Mouse (Mus musculus) kidney, postnatal 0 days (tissue): Measurements from ENCODE around the gene Stx8. TPM values are rescaled to one million over a fixed set of nuclear protein-coding genes. Genes with fewer than 3 reads are reported as not detected.
A peak's percentile ranks its signal among the peaks of the same experiment; 100 is the strongest.

Source experiments
- ATAC-seq: fragments of 200-750 bp; cut with Nextera tagmentation; replicated peaks from 2 replicates; pipeline ENCODE4 v1.8.0; 2017; ENCODE audit warnings: low read depth, moderate number of reproducible peaks, moderate TSS enrichment, moderate library complexity; ENCODE audit not compliant: low FRiP score
- DNase-seq: peaks from one replicate; pipeline ENCODE4 v3.0.0-alpha.2; 2016; ENCODE audit warnings: low spot score
- H3K27ac ChIP-seq: fragments of 300-500 bp; sonication (generic); 2 replicates; pipeline ENCODE4 v1.5.1; 2014; ENCODE audit warnings: mild to moderate bottlenecking
- H3K27me3 ChIP-seq: fragments of 300-500 bp; sonication (generic); 2 replicates; pipeline ENCODE4 v1.6.1; 2014; ENCODE audit warnings: low read length, mixed read lengths; ENCODE audit not compliant: insufficient read depth
- H3K36me3 ChIP-seq: fragments of 300-500 bp; sonication (generic); 2 replicates; pipeline ENCODE4 v1.6.1; 2014; ENCODE audit warnings: low read length, mixed read lengths; ENCODE audit not compliant: insufficient read depth
- H3K4me1 ChIP-seq: fragments of 300-500 bp; sonication (generic); replicated peaks from 2 replicates; pipeline ENCODE4 v1.6.1; 2014; ENCODE audit warnings: antibody characterized with exemption, low read length, mixed read lengths; ENCODE audit not compliant: insufficient read depth
- H3K4me2 ChIP-seq: fragments of 300-500 bp; sonication (generic); 2 replicates; pipeline ENCODE4 v1.6.1; 2014; ENCODE audit warnings: mild to moderate bottlenecking, low read length, moderate library complexity, mixed read lengths
- H3K4me3 ChIP-seq: fragments of 300-500 bp; sonication (generic); replicated peaks from 2 replicates; pipeline ENCODE4 v1.5.1; 2014; ENCODE audit warnings: low read depth, low read length
- H3K9ac ChIP-seq: fragments of 300-500 bp; sonication (generic); 2 replicates; pipeline ENCODE4 v1.6.1; 2014; ENCODE audit warnings: low read depth, low read length
- H3K9me3 ChIP-seq: fragments of 300-500 bp; sonication (generic); replicated peaks from 2 replicates; pipeline ENCODE4 v1.6.1; 2016; ENCODE audit warnings: low read length, inconsistent platforms, mixed read lengths
- CTCF ChIP-seq: IDR thresholded peaks from 2 replicates; pipeline ENCODE4 v1.5.1; 2016; ENCODE audit warnings: antibody characterized with exemption, low read depth, mild to moderate bottlenecking, moderate library complexity
- WGBS: fragments of 180-500 bp; shearing (Covaris S2); extraction: QIAGEN DNeasy Blood & Tissue Kit; methylation state at CpG from one replicate; pipeline ENCODE4 v1.1.7; 2014; 5-methylcytosine and 5-hydroxymethylcytosine counted together
- polyA plus RNA-seq: library from polyadenylated mRNA; unstranded; fragments of >200 nt; fragmentation: Nextera tagmentation; extraction: Ambion mirVana; gene quantifications from 2 replicates; pipeline ENCODE4 v1.2.1, GENCODE M21; 2015

The Stx8 gene
- polyA plus RNA-seq, 1 experiment from 2014 or later, result 84.5 TPM

- no peak overlapping the region for H3K27ac ChIP-seq
- H3K36me3 ChIP-seq, result no peaks in the 10 kb centered on the region
- DNase-seq, result no peak
- H3K4me3 ChIP-seq, result no peak overlapping the region
- H3K9ac ChIP-seq, result no peak overlapping the region
- TF ChIP-seq CTCF, result no peak
- H3K27me3 ChIP-seq, result no peaks in the 10 kb centered on the region
- no peaks in the 10 kb centered on the region for H3K9me3 ChIP-seq
- no peak overlapping the region for H3K4me2 ChIP-seq
- no peak for ATAC-seq
- WGBS, result 94% methylated on average over 10 of the region's 10 CpGs
- peaks cover 6% of the 10 kb centered on the region; the same call in 1 of the 2 replicates for H3K4me1 ChIP-seq
These were observed 152.1 kb downstream of the Stx8 start for GRCm38 (mm10) chr11:68117878-68118660.

- Histone ChIP-seq H3K9me3 (no peaks in the 10 kb centered on the region), H3K27me3 (no peaks in the 10 kb centered on the region), H3K4me3 (no peak overlapping the region), H3K9ac (no peak overlapping the region), H3K27ac (no peak overlapping the region), H3K4me1 (peaks cover 6% of the 10 kb centered on the region; the same call in 1 of the 2 replicates), H3K36me3 (no peaks in the 10 kb centered on the region), H3K4me2 (no peak overlapping the region)
- 71% methylated on average over 4 of the region's 4 CpGs for WGBS
- ATAC-seq (no peak), DNase-seq (no peak)
- no peak for TF ChIP-seq CTCF
These were observed 152.7 kb downstream of the Stx8 start for GRCm38 (mm10) chr11:68118679-68119078.

- no peaks in the 10 kb centered on the region for H3K9me3 ChIP-seq
- no peaks in the 10 kb centered on the region for H3K36me3 ChIP-seq
- H3K4me2 ChIP-seq, result no peak overlapping the region
- H3K4me3 ChIP-seq, result no peak overlapping the region
- ATAC-seq (no peak), DNase-seq (no peak)
- no peaks in the 10 kb centered on the region for H3K27me3 ChIP-seq
- H3K9ac ChIP-seq, result no peak overlapping the region
- H3K27ac ChIP-seq, result no peak overlapping the region
- peaks cover 6% of the 10 kb centered on the region; the same call in 1 of the 2 replicates for H3K4me1 ChIP-seq
- TF ChIP-seq CTCF, result no peak
- 76% methylated on average over 13 of the region's 13 CpGs for WGBS
These were observed 153.1 kb downstream of the Stx8 start for GRCm38 (mm10) chr11:68119136-68119535.

GRCm38 (mm10) chr11:68121260-68121659, 155.3 kb downstream of the Stx8 start:
- Histone ChIP-seq H3K4me2 (no peak overlapping the region), H3K4me1 (peaks cover 6% of the 10 kb centered on the region; the same call in 1 of the 2 replicates), H3K4me3 (no peak overlapping the region), H3K9me3 (no peaks in the 10 kb centered on the region), H3K36me3 (no peaks in the 10 kb centered on the region), H3K9ac (no peak overlapping the region), H3K27me3 (no peaks in the 10 kb centered on the region), H3K27ac (no peak overlapping the region)
- ATAC-seq (no peak), DNase-seq (peak; percentile 49)
- WGBS, result 27% methylated on average over 6 of the region's 6 CpGs
- TF ChIP-seq CTCF, result no peak

GRCm38 (mm10) chr11:68121660-68122059, 155.7 kb downstream of the Stx8 start:
- ATAC-seq (no peak), DNase-seq (no peak)
- Histone ChIP-seq H3K4me1 (peaks cover 6% of the 10 kb centered on the region; the same call in 1 of the 2 replicates), H3K27me3 (no peaks in the 10 kb centered on the region), H3K4me2 (no peak overlapping the region), H3K9ac (no peak overlapping the region), H3K4me3 (no peak overlapping the region), H3K9me3 (no peaks in the 10 kb centered on the region), H3K36me3 (no peaks in the 10 kb centered on the region), H3K27ac (no peak overlapping the region)
- no peak for TF ChIP-seq CTCF
- WGBS, result 40% methylated on average over 6 of the region's 6 CpGs

GRCm38 (mm10) chr11:68126071-68126470, 160.1 kb downstream of the Stx8 start:
- WGBS, result 87% methylated on average over 9 of the region's 9 CpGs
- no peak for DNase-seq
- Histone ChIP-seq H3K9me3 (no peaks in the 10 kb centered on the region), H3K4me1 (peaks cover 6% of the 10 kb centered on the region; the same call in 1 of the 2 replicates), H3K9ac (no peak overlapping the region), H3K4me2 (no peak overlapping the region), H3K4me3 (no peak overlapping the region), H3K27me3 (no peaks in the 10 kb centered on the region), H3K27ac (no peak overlapping the region), H3K36me3 (no peaks in the 10 kb centered on the region)
- no peak for ATAC-seq
- no peak for TF ChIP-seq CTCF
